Mouse (Mus musculus): Measurements from ENCODE around the gene Snw1. TPM values are rescaled to one million over a fixed set of nuclear protein-coding genes. Genes with fewer than 3 reads are reported as not detected.

Gene Snw1
- total RNA-seq, 2 experiments from 2014 or later = 38.9 to 141 TPM

GRCm38 (mm10) chr12:87423700-87424099 is 48.4 kb downstream of the Snw1 start:
- ATAC-seq (ENCODE audit: poor library complexity, severe bottlenecking) = no peak

DNA sequence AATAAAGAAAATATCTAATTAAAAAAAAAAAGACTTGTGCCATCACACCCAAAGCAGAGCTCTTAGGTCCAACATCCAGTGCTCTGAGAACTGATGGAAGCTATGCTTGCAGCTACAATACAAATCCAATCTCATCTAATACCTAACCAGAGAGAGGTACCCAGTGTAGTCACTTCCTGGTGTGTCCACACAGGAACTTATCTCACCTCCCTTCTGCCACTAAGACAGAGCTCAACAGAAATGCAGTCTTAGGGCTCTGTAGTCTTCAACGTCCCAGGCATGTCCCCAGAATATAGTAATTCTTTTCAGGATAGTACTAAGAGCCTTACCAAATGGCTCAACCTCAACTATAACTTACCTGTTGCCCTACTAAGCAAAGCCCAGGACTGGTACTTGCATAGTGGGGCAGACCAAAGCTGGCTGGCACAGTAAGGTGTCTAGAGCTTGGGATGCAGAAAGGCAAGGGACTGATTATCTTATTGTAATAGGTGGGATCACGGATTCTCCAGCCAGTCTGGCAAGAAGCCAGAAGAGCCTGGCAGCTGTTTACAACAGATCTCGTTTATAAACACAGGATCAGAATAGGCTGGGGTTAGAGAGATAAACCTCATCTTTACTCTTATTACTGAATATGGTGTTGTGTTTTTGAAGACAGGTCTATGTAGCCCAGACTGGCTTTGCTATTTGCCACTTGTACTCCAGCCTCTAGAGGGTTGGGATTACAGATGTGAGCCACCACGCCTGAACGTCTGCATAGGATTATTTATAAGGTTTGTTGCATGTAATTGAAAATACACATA is 50.2 kb downstream of the Snw1 start:
- peak; percentile 38; the same call in 1 of the 2 replicates for ATAC-seq (ENCODE audit: poor library complexity, severe bottlenecking)

- ATAC-seq (ENCODE audit: poor library complexity, severe bottlenecking) = no peak
Observed at GRCm38 (mm10) chr12:87419974-87420485, 52.0 kb downstream of the Snw1 start.

GRCm38 (mm10) chr12:87418921-87419320 is 53.2 kb downstream of the Snw1 start:
- ATAC-seq (ENCODE audit: poor library complexity, severe bottlenecking) = no peak

DNA sequence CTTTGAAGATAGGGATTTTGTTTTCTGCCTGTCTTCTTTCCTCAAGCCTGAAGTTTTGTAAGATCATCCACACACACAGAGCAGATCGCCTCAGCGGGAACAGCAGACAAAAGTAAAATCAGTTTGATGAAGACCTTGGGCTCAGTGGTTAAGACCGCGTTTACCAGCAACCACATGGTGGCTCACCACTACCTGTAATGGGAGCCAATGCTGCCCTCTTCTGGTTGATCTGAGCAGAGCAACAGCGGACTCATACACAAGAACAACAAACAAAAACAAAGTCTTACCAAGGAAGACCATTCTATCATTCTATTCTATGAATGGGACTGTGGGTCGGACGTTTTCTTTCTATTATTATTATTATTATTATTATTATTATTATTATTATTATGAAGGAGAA is 55.4 kb downstream of the Snw1 start:
- peak; percentile 83 for ATAC-seq (ENCODE audit: poor library complexity, severe bottlenecking)

DNA sequence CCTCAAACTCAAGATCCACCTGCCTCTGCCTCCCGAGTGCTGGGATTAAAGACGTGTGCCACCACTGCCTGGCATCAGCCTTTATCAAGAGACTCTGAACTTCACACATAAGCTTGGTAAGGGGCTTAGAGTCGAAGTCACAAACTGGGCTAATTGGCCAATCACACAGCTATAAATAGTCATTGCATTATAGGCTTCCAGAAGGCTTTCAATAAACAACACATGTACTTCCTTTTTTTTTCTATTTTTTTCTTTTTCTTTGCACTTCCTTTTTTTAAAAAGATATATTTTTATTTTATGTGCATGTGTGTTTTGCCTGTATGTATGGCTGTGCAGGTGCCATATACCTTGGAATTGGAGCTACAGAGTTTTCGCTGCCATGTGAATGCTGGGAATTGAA is 56.7 kb downstream of the Snw1 start:
- peak; percentile 47 for ATAC-seq (ENCODE audit: poor library complexity, severe bottlenecking)

DNA sequence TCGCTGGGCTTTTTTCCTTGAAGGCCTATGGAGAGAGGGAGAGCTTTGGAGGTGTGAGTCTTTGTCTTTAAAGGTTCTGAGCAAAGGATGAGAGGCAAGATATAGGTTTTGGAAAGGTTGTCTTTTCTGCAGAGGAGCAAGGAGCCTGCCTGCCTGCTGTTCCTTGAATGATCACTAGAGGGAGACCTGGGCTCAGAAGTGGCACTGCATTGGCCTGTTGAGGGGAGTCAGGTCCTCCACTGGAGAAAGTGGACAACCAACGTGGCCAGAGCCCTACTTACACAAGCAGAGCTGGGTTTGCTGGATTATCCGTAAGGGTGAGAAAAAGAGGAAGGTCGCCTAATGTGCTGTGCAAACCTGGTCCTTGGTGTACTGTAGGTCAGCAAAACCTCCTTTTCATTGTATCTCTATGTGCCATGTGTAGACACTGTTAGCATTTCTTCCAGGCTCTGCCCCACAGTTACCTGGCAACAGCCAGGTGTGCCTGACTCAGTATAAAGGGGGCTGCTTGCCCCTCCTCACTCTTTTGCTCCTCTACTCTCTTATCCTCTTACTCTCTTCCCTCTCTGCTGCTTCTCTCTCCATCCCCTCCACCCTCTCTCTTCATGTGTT is 58.8 kb downstream of the Snw1 start:
- ATAC-seq (ENCODE audit: poor library complexity, severe bottlenecking) = peak; percentile 85

- ATAC-seq (ENCODE audit: poor library complexity, severe bottlenecking) = no peak
Observed at GRCm38 (mm10) chr12:87410999-87411398, 61.1 kb downstream of the Snw1 start.

- ATAC-seq (ENCODE audit: poor library complexity, severe bottlenecking) = no peak
Observed at GRCm38 (mm10) chr12:87409123-87409522, 63.0 kb downstream of the Snw1 start.

- ATAC-seq (ENCODE audit: poor library complexity, severe bottlenecking) = peak; percentile 87
Observed at GRCm38 (mm10) chr12:87407869-87408605, 64.0 kb downstream of the Snw1 start.

- no peak for ATAC-seq (ENCODE audit: poor library complexity, severe bottlenecking)
Observed at GRCm38 (mm10) chr12:87405721-87406120, 66.4 kb downstream of the Snw1 start.

DNA sequence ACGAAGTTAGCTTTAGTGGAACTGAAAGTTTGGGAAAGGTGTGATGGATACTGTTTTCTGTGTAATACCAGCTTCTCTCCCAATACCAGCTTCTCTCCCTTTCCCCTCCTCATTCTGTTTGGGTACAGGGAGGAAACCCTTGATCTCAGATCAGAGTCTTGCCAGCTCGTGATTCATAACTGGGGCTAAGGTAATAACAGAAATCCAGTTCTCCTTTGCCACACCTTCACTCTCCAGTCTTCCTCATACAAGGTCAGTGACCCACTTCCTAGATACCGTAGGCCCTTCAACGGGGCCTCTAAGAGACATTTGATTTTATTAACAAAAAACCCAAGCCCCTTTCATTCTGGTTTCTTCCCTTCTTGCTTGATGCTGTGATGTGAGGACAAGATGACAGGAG is 66.9 kb downstream of the Snw1 start:
- no peak for ATAC-seq (ENCODE audit: poor library complexity, severe bottlenecking)

GRCm38 (mm10) chr12:87401883-87402282 is 70.2 kb downstream of the Snw1 start:
- ATAC-seq (ENCODE audit: poor library complexity, severe bottlenecking) = no peak

- ATAC-seq (ENCODE audit: poor library complexity, severe bottlenecking) = 0 out of 2 replicates have a peak, but pooled peaks have one; percentile 33
Observed at GRCm38 (mm10) chr12:87399119-87399819, 72.8 kb downstream of the Snw1 start.

Other genes starting within 250 kb of the Snw1 start
- 0.87 and 1.9 TPM in 2 replicates for gene Noxred1, start 233.5 kb downstream of the Snw1 start, total RNA-seq (2015)
- 0.45 and 0.81 TPM in 2 replicates for gene Noxred1, start 233.5 kb downstream of the Snw1 start, total RNA-seq (2017)
- gene Vipas39, start 206.0 kb downstream of the Snw1 start, total RNA-seq (2015) = 29.3 and 38.2 TPM in 2 replicates
- gene Vipas39, start 206.0 kb downstream of the Snw1 start, total RNA-seq (2017) = 26.4 and 30.9 TPM in 2 replicates
- 45.5 and 61.6 TPM in 2 replicates for gene Ahsa1, start 205.8 kb downstream of the Snw1 start, total RNA-seq (2015)
- gene Ahsa1, start 205.8 kb downstream of the Snw1 start, total RNA-seq (2017) = 166 and 169 TPM in 2 replicates
- gene Ism2, start 172.6 kb downstream of the Snw1 start, total RNA-seq (2015) = not detected in 2 replicates
- not detected in 2 replicates for gene Ism2, start 172.6 kb downstream of the Snw1 start, total RNA-seq (2017)
- 210 and 245 TPM in 2 replicates for gene Sptlc2, start 83.9 kb downstream of the Snw1 start, total RNA-seq (2015)
- 168 and 181 TPM in 2 replicates for gene Sptlc2, start 83.9 kb downstream of the Snw1 start, total RNA-seq (2017)
- 74.3 and 85.7 TPM in 2 replicates for gene Slirp, start 28.4 kb downstream of the Snw1 start, total RNA-seq (2015)
- gene Slirp, start 28.4 kb downstream of the Snw1 start, total RNA-seq (2017) = 34.3 and 64.3 TPM in 2 replicates
- 17.7 and 19.5 TPM in 2 replicates for gene Alkbh1, start 28.3 kb downstream of the Snw1 start, total RNA-seq (2015)
- 25.6 and 32.2 TPM in 2 replicates for gene Alkbh1, start 28.3 kb downstream of the Snw1 start, total RNA-seq (2017)
- gene Gm5788, start 22.4 kb upstream of the Snw1 start, total RNA-seq (2015) = not detected in 2 replicates
- gene Gm5788, start 22.4 kb upstream of the Snw1 start, total RNA-seq (2017) = not detected in 2 replicates
- gene Gm8300, start 42.0 kb upstream of the Snw1 start, total RNA-seq (2015) = not detected in 2 replicates
- not detected in 2 replicates for gene Gm8300, start 42.0 kb upstream of the Snw1 start, total RNA-seq (2017)
- not detected in 2 replicates for gene Oog1, start 130.4 kb upstream of the Snw1 start, total RNA-seq (2015)
- gene Oog1, start 130.4 kb upstream of the Snw1 start, total RNA-seq (2017) = not detected in 2 replicates
- gene Gm4027, start 146.6 kb upstream of the Snw1 start, total RNA-seq (2015) = not detected in 2 replicates
- gene Gm4027, start 146.6 kb upstream of the Snw1 start, total RNA-seq (2017) = not detected in 2 replicates
- not detected in 2 replicates for gene Gm16381, start 172.3 kb upstream of the Snw1 start, total RNA-seq (2015)
- not detected in 2 replicates for gene Gm16381, start 172.3 kb upstream of the Snw1 start, total RNA-seq (2017)

Measured in megakaryocyte, adult 5-6 weeks (primary cell).